Mouse (Mus musculus) gastrocnemius, adult 18-20 months (tissue): ENCODE data around the gene Pcgf1. TPM values are rescaled to one million over a fixed set of nuclear protein-coding genes. Genes with fewer than 3 reads are reported as not detected.

Experiments
- DNase-seq: peaks from one replicate; pipeline ENCODE4 v3.0.0; 2021; ENCODE audit warnings: low spot score
- total RNA-seq, 2 experiments: library from RNA; stranded (reverse); gene quantifications; 2 replicates each; pipeline ENCODE4 v1.2.3; 2021

The Pcgf1 gene
- total RNA-seq, 2 experiments from 2014 or later = 9.1 to 9.3 TPM

GRCm38 (mm10) chr6:83058725-83059124 lies 18.9 kb upstream of the Pcgf1 start:
- no peak for DNase-seq

GRCm38 (mm10) chr6:83065995-83066394 lies 11.7 kb upstream of the Pcgf1 start:
- no peak for DNase-seq

- DNase-seq = no peak
Measured at GRCm38 (mm10) chr6:83066441-83066840, 11.2 kb upstream of the Pcgf1 start.

GRCm38 (mm10) chr6:83068221-83068620 lies 9.4 kb upstream of the Pcgf1 start:
- no peak for DNase-seq

- no peak for DNase-seq
Measured at GRCm38 (mm10) chr6:83068706-83069487, 8.8 kb upstream of the Pcgf1 start.

- DNase-seq = no peak
Measured at GRCm38 (mm10) chr6:83069488-83070246, 8.0 kb upstream of the Pcgf1 start.

GRCm38 (mm10) chr6:83070247-83070310 lies 7.6 kb upstream of the Pcgf1 start, which contains the start of gene Tlx2:
Gene Tlx2 (minus strand): TSS chr6:83070293.
- no peak for DNase-seq

GRCm38 (mm10) chr6:83070311-83071219 lies 7.1 kb upstream of the Pcgf1 start:
- DNase-seq = no peak

GRCm38 (mm10) chr6:83071220-83071619 lies 6.4 kb upstream of the Pcgf1 start:
- DNase-seq = no peak

GRCm38 (mm10) chr6:83074979-83075378 lies 2.7 kb upstream of the Pcgf1 start:
- no peak for DNase-seq

- DNase-seq = peak; percentile 99
Measured at GRCm38 (mm10) chr6:83078324-83078858, 722 bp downstream of the Pcgf1 start.

GRCm38 (mm10) chr6:83080210-83080609 lies 2.5 kb downstream of the Pcgf1 start:
- no peak for DNase-seq

- DNase-seq = no peak
Measured at GRCm38 (mm10) chr6:83083497-83083896, 5.8 kb downstream of the Pcgf1 start.

- no peak for DNase-seq
Measured at GRCm38 (mm10) chr6:83084477-83084876, 6.8 kb downstream of the Pcgf1 start.

GRCm38 (mm10) chr6:83086121-83087035 lies 8.7 kb downstream of the Pcgf1 start, which contains the start of gene Lbx2:
Gene Lbx2 (plus strand): TSS chr6:83086367.
- DNase-seq = no peak

- DNase-seq = peak; percentile 49
Measured at GRCm38 (mm10) chr6:83087205-83087925, 9.7 kb downstream of the Pcgf1 start.

GRCm38 (mm10) chr6:83087926-83088260 lies 10.2 kb downstream of the Pcgf1 start:
- DNase-seq = no peak

GRCm38 (mm10) chr6:83092416-83093127 lies 14.9 kb downstream of the Pcgf1 start:
- DNase-seq = no peak

- DNase-seq = no peak
Measured at GRCm38 (mm10) chr6:83095968-83096367, 18.3 kb downstream of the Pcgf1 start.

- no peak for DNase-seq
Measured at GRCm38 (mm10) chr6:83098411-83098810, 20.7 kb downstream of the Pcgf1 start.
